Mouse (Mus musculus) forebrain, embryonic 13.5 days (tissue): ENCODE measurements around the gene Ppt2. TPM values are rescaled to one million over a fixed set of nuclear protein-coding genes. Genes with fewer than 3 reads are reported as not detected.

Experiments
- ATAC-seq: fragments of 200-750 bp; cut with Nextera tagmentation; 2 replicates; pipeline ENCODE4 v1.8.0; 2017
- H3K27ac ChIP-seq: fragments of 300-500 bp; sonication (generic); 2 replicates; pipeline ENCODE4 v1.5.1; 2015; ENCODE audit warnings: inconsistent platforms, mild to moderate bottlenecking, moderate library complexity
- H3K27me3 ChIP-seq: fragments of 300-500 bp; sonication (generic); 2 replicates; pipeline ENCODE4 v1.6.1; 2015; ENCODE audit warnings: mild to moderate bottlenecking, inconsistent platforms
- H3K36me3 ChIP-seq: fragments of 300-500 bp; sonication (generic); 2 replicates; pipeline ENCODE4 v1.6.1; 2015; ENCODE audit warnings: mild to moderate bottlenecking, inconsistent platforms; ENCODE audit not compliant: poor library complexity, severe bottlenecking
- H3K4me1 ChIP-seq: fragments of 300-500 bp; sonication (generic); 2 replicates; pipeline ENCODE4 v1.6.1; 2015; ENCODE audit warnings: inconsistent platforms
- H3K4me2 ChIP-seq: fragments of 300-500 bp; sonication (generic); 2 replicates; pipeline ENCODE4 v1.6.1; 2015; ENCODE audit warnings: inconsistent platforms, mild to moderate bottlenecking, moderate library complexity
- H3K4me3 ChIP-seq: fragments of 300-500 bp; sonication (generic); 2 replicates; pipeline ENCODE4 v1.5.1; 2015; ENCODE audit warnings: mild to moderate bottlenecking, inconsistent platforms
- H3K9ac ChIP-seq: fragments of 300-500 bp; sonication (generic); 2 replicates; pipeline ENCODE4 v1.6.1; 2015; ENCODE audit warnings: mild to moderate bottlenecking, inconsistent platforms
- H3K9me3 ChIP-seq: fragments of 300-500 bp; sonication (generic); replicated peaks from 2 replicates; pipeline ENCODE4 v1.6.1; 2016; ENCODE audit warnings: inconsistent platforms
- WGBS: fragments of 180-500 bp; shearing (Covaris S2); methylation state at CpG from one replicate; pipeline ENCODE4 v1.1.7; 2015; 5-methylcytosine and 5-hydroxymethylcytosine counted together
- polyA plus RNA-seq: library from polyadenylated mRNA; unstranded; fragments of >200 nt; fragmentation: Nextera tagmentation; extraction: Ambion mirVana; gene quantifications from 2 replicates; pipeline ENCODE4 v1.2.1, GENCODE M21; 2015

The Ppt2 gene
- polyA plus RNA-seq, 1 experiment from 2014 or later, result 15.9 TPM

- WGBS, result 19% methylated on average over 5 of the region's 5 CpGs
- Histone ChIP-seq H3K4me2 (no peak overlapping the region), H3K9ac (no peak overlapping the region), H3K4me1 (no peaks in the 10 kb centered on the region), H3K9me3 (no peaks in the 10 kb centered on the region), H3K4me3 (no peak overlapping the region), H3K27ac (no peak overlapping the region), H3K36me3 (no peaks in the 10 kb centered on the region), H3K27me3 (peaks cover 6% of the 10 kb centered on the region)
- no peak for ATAC-seq
Measured at GRCm38 (mm10) chr17:34571875-34572274, 56.4 kb downstream of the Ppt2 start.

DNA sequence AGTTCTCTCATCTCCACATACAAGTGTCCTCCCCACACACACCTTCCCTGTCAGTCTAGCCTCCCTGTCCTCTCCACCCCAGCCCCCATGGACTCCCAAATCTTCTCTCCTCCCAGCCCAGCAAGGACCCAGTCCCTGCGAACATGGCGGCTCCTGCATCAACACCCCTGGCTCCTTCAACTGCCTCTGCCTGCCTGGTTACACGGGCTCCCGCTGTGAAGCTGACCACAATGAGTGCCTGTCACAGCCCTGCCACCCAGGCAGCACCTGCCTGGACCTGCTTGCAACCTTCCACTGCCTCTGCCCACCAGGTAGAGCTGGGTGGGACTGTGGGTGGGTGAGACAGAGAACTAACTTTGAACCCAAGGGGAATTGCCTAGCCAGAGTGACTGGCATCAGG is 58.4 kb downstream of the Ppt2 start:
- H3K27me3 ChIP-seq, result peaks cover 7% of the 10 kb centered on the region
- WGBS, result 70% methylated on average over 4 of the region's 4 CpGs

GRCm38 (mm10) chr17:34568421-34568820 is 59.9 kb downstream of the Ppt2 start:
- H3K36me3 ChIP-seq, result no peaks in the 10 kb centered on the region
- no peak overlapping the region for H3K4me2 ChIP-seq
- H3K27me3 ChIP-seq, result peaks cover 7% of the 10 kb centered on the region
- H3K4me1 ChIP-seq, result no peaks in the 10 kb centered on the region
- H3K9me3 ChIP-seq, result no peaks in the 10 kb centered on the region; the same call in 1 of the 2 replicates
- H3K9ac ChIP-seq, result no peak overlapping the region
- no peak overlapping the region for H3K4me3 ChIP-seq
- no peak overlapping the region for H3K27ac ChIP-seq
- 80% methylated on average over 13 of the region's 13 CpGs for WGBS
- ATAC-seq, result no peak

More for the DNA sequence above, 58.4 kb downstream of the Ppt2 start:
- Histone ChIP-seq H3K9me3 (no peaks in the 10 kb centered on the region; the same call in 1 of the 2 replicates), H3K27ac (no peak overlapping the region), H3K36me3 (no peaks in the 10 kb centered on the region), H3K4me1 (no peaks in the 10 kb centered on the region), H3K4me2 (no peak overlapping the region), H3K9ac (no peak overlapping the region), H3K4me3 (no peak overlapping the region)
- no peak for ATAC-seq

DNA sequence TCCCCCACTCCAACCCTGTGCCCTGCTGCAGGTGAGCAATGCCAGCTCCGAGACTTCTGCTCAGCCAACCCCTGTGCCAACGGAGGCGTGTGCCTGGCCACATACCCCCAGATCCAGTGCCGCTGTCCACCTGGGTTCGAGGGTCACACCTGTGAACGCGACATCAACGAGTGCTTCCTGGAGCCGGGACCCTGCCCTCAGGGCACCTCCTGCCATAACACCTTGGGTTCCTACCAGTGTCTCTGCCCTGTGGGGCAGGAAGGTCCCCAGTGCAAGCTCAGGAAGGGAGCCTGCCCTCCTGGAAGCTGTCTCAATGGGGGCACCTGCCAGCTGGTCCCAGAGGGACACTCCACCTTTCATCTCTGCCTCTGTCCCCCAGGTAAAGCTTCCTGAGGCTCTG is 61.0 kb downstream of the Ppt2 start:
- Histone ChIP-seq H3K27me3 (peaks cover 7% of the 10 kb centered on the region), H3K4me1 (no peaks in the 10 kb centered on the region), H3K9ac (no peak overlapping the region), H3K4me3 (no peak overlapping the region), H3K9me3 (no peaks in the 10 kb centered on the region; the same call in 1 of the 2 replicates), H3K4me2 (no peak overlapping the region), H3K27ac (no peak overlapping the region), H3K36me3 (no peaks in the 10 kb centered on the region)
- WGBS, result 66% methylated on average over 9 of the region's 9 CpGs
- no peak for ATAC-seq

Other genes starting within 250 kb of the Ppt2 start
- gene BC051142, start 229.7 kb downstream of the Ppt2 start, polyA plus RNA-seq, result 2.4 and 2.6 TPM in 2 replicates
- not detected in 2 replicates for gene Btnl4, start 151.2 kb downstream of the Ppt2 start, polyA plus RNA-seq
- not detected in 2 replicates for gene Btnl6, start 111.2 kb downstream of the Ppt2 start, polyA plus RNA-seq
- gene Notch4, start 64.2 kb downstream of the Ppt2 start, polyA plus RNA-seq, result 4.6 and 7.7 TPM in 2 replicates
- gene Gpsm3, start 38.7 kb downstream of the Ppt2 start, polyA plus RNA-seq, result 2.4 and 3.0 TPM in 2 replicates
- 10.2 and 10.5 TPM in 2 replicates for gene Pbx2, start 37.2 kb downstream of the Ppt2 start, polyA plus RNA-seq
- gene Ager, start 30.6 kb downstream of the Ppt2 start, polyA plus RNA-seq, result 2.3 and 2.5 TPM in 2 replicates
- 302 TPM in 2 replicates for gene Rnf5, start 24.8 kb downstream of the Ppt2 start, polyA plus RNA-seq
- gene Agpat1, start 24.2 kb downstream of the Ppt2 start, polyA plus RNA-seq, result 74.4 and 77.6 TPM in 2 replicates
- gene Egfl8, start 12.5 kb downstream of the Ppt2 start, polyA plus RNA-seq, result 4.7 and 5.9 TPM in 2 replicates
- 2.8 and 6.0 TPM in 2 replicates for gene Prrt1, start 1.0 kb upstream of the Ppt2 start, polyA plus RNA-seq
- 14.7 and 16.1 TPM in 2 replicates for gene Fkbpl, start 16.3 kb upstream of the Ppt2 start, polyA plus RNA-seq
- gene Atf6b, start 18.6 kb upstream of the Ppt2 start, polyA plus RNA-seq, result 95.9 and 105 TPM in 2 replicates
- 0.01 and 0.05 TPM in 2 replicates for gene Tnxb, start 42.0 kb upstream of the Ppt2 start, polyA plus RNA-seq
- gene C4b, start 115.4 kb upstream of the Ppt2 start, polyA plus RNA-seq, result not detected in 2 replicates
- gene Cyp21a1, start 176.1 kb upstream of the Ppt2 start, polyA plus RNA-seq, result not detected in 2 replicates
- gene Stk19, start 208.4 kb upstream of the Ppt2 start, polyA plus RNA-seq, result 36.6 and 40.0 TPM in 2 replicates
- gene Dxo, start 208.5 kb upstream of the Ppt2 start, polyA plus RNA-seq, result 68.6 and 75.7 TPM in 2 replicates
- 50.1 and 57.9 TPM in 2 replicates for gene Skiv2l, start 221.7 kb upstream of the Ppt2 start, polyA plus RNA-seq
- gene Nelfe, start 221.9 kb upstream of the Ppt2 start, polyA plus RNA-seq, result 106 and 109 TPM in 2 replicates
- gene Cfb, start 234.0 kb upstream of the Ppt2 start, polyA plus RNA-seq, result 1.9 and 2.0 TPM in 2 replicates